Mouse (Mus musculus): ENCODE measurements around the gene Acot8. TPM values are rescaled to one million over a fixed set of nuclear protein-coding genes. Genes with fewer than 3 reads are reported as not detected.

Gene Acot8
- polyA plus RNA-seq, 1 experiment from 2014 or later: 21.4 TPM

- ATAC-seq (ENCODE audit: low FRiP score, low read depth): no peak
- no peaks in the 10 kb centered on the region for H3K27me3 ChIP-seq
- no peak overlapping the region for H3K4me3 ChIP-seq
- H3K27ac ChIP-seq (replicated peaks): no peak overlapping the region
- 73% methylated on average over 4 of the region's 4 CpGs for WGBS
- H3K9me3 ChIP-seq: no peaks in the 10 kb centered on the region
- H3K9ac ChIP-seq: no peak overlapping the region
- H3K36me3 ChIP-seq: peaks cover 8% of the 10 kb centered on the region
- peaks cover 25% of the 10 kb centered on the region for H3K4me1 ChIP-seq (replicated peaks)
- H3K4me2 ChIP-seq: 0 out of 2 replicates have a peak overlapping the region, but pooled peaks have one; percentile 1
Measured at GRCm38 (mm10) chr2:164788411-164788810, 16.3 kb downstream of the Acot8 start.

DNA sequence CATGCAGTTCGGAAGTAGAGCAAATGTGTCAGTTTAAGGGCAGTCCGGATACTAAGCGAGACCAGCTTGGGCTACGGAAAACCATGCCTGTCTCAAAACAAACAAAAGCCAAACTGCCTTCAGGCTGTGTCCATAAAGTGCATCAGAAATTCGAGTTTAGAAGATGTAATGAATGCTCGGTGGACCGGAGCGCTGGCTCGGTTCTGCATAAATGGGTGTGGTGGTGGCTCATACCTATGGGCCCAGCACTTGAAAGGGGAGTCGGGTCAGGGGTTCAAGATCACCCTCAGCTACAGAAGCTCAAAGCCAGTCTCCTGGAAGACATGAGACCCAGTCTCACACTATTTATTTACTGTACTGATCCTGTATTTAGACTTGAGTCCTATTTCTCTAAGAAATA, 16.9 kb downstream of the Acot8 start:
- Histone ChIP-seq H3K9ac (no peak overlapping the region), H3K4me1 (replicated peaks) (peaks cover 25% of the 10 kb centered on the region), H3K36me3 (peaks cover 8% of the 10 kb centered on the region), H3K4me2 (peak overlapping the region; percentile 89; the same call in 1 of the 2 replicates), H3K27ac (replicated peaks) (no peak overlapping the region), H3K27me3 (no peaks in the 10 kb centered on the region), H3K9me3 (no peaks in the 10 kb centered on the region), H3K4me3 (no peak overlapping the region)
- WGBS: 83% methylated on average over 10 of the region's 10 CpGs
- ATAC-seq (ENCODE audit: low FRiP score, low read depth): no peak

DNA sequence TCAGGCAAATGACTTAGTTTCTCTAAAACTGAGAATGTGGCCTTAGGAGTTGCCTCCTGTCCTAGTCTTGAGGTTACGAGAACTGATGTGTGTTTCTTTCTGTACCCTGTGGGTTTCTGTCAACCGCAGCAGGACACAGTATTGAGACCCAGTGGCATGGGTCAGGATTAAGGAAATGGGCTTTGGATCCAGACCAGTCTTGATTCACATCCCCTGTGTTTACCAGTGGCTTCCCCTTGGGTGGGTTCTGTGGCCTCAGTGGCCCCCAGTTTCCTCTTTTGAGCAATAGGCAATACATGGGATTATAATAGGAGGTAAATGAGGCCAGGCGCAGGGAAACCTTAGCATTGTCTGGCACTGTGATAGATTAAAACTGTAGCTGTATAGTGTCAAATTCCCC, 17.6 kb downstream of the Acot8 start:
- Histone ChIP-seq H3K27me3 (no peaks in the 10 kb centered on the region), H3K27ac (replicated peaks) (no peak overlapping the region), H3K9ac (peak overlapping the region; percentile 55; the same call in 1 of the 2 replicates), H3K4me3 (peak overlapping the region; percentile 59), H3K4me1 (replicated peaks) (peaks cover 25% of the 10 kb centered on the region), H3K4me2 (peak overlapping the region; percentile 89), H3K9me3 (no peaks in the 10 kb centered on the region), H3K36me3 (peaks cover 2% of the 10 kb centered on the region; the same call in 1 of the 2 replicates)
- no peak for ATAC-seq (ENCODE audit: low FRiP score, low read depth)
- WGBS: 81% methylated on average over 3 of the region's 3 CpGs

DNA sequence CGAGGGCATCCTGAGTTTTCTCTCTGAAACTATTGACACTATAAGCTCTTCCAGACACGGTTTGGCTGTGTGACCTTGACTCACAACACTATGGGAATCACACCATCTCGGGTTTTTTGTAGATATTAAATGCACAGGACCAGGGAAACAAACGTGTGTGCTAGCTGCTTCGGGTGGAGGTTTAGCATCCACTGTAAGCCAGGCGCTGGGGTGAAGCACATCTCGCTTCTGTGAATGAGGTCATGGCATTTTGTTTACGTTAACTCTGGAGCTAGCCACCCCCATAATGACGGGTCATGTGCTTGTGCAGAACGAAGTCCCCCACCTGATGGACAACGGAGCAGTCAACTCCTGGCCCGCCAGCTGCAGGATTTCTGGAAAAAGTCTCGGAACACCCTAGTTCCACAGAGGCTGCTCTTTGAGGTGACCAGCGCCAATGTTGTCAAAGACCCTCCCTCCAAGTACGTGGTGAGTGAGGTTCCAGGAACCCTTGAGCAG, 18.2 kb downstream of the Acot8 start:
- H3K27ac ChIP-seq (replicated peaks): peak overlapping the region; percentile 78
- ATAC-seq (ENCODE audit: low FRiP score, low read depth): peak; percentile 21; the same call in 1 of the 2 replicates
- 10% methylated on average over 15 of the region's 15 CpGs for WGBS

GRCm38 (mm10) chr2:164785481-164786387, 18.9 kb downstream of the Acot8 start, which contains the start of gene Snx21:
TSS of gene Snx21 (plus strand) at chr2:164785823.
- ATAC-seq (ENCODE audit: low FRiP score, low read depth): peak; percentile 89
- Histone ChIP-seq H3K36me3 (peaks cover 2% of the 10 kb centered on the region; the same call in 1 of the 2 replicates), H3K9me3 (no peaks in the 10 kb centered on the region), H3K27me3 (no peaks in the 10 kb centered on the region), H3K27ac (replicated peaks) (peak within 1 kb of the TSS; percentile 78), H3K4me3 (peak within 1 kb of the TSS; percentile 59), H3K9ac (peak within 1 kb of the TSS; percentile 55), H3K4me1 (replicated peaks) (peaks cover 25% of the 10 kb centered on the region), H3K4me2 (peak within 1 kb of the TSS; percentile 89)
- under 1% methylated on average over 64 of the region's 89 CpGs for WGBS

More for the DNA sequence above, 18.2 kb downstream of the Acot8 start:
- Histone ChIP-seq H3K36me3 (peaks cover 2% of the 10 kb centered on the region; the same call in 1 of the 2 replicates), H3K9me3 (no peaks in the 10 kb centered on the region), H3K27me3 (no peaks in the 10 kb centered on the region), H3K4me3 (peak overlapping the region; percentile 59), H3K4me1 (replicated peaks) (peaks cover 25% of the 10 kb centered on the region), H3K4me2 (peak overlapping the region; percentile 89), H3K9ac (peak overlapping the region; percentile 55)

GRCm38 (mm10) chr2:164784869-164785420, 19.7 kb downstream of the Acot8 start:
- 15% methylated on average over 7 of the region's 7 CpGs for WGBS
- Histone ChIP-seq H3K4me2 (peak overlapping the region; percentile 89), H3K36me3 (no peaks in the 10 kb centered on the region; the same call in 1 of the 2 replicates), H3K9ac (peak overlapping the region; percentile 55), H3K4me1 (replicated peaks) (peaks cover 25% of the 10 kb centered on the region), H3K9me3 (no peaks in the 10 kb centered on the region), H3K4me3 (peak overlapping the region; percentile 59), H3K27me3 (no peaks in the 10 kb centered on the region), H3K27ac (replicated peaks) (peak overlapping the region; percentile 78; the same call in 1 of the 2 replicates)
- ATAC-seq (ENCODE audit: low FRiP score, low read depth): no peak

DNA sequence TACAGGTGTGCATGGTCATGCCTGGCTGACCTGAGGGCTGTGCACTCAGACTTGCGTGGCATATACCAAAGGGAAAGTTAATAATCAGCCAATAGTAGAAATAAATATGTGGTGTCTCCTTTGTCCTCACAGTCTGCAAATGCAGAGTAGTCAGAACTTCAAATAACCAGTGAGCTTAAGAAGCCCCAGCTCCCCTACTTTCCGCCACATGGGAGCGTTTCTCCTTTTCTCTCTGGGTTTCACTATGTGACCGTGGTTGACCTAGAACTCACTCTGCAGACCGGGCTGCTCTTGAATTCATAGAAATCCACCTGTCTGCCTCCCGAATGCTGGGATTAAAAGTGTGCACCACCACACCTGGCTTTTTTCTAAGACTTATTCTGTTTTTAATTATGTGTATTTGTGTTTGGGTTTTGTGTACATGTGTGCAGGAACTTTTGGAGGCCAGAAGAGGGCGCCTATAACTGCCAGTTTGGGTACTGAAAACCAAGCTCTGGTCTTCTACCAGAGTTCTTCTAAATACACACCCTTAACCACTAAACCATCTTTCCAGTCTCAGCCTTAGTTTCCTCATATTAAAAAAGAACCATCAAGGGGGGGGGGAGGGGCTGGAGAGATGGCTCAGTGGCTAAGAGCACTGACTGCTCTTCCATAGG, 20.6 kb downstream of the Acot8 start:
- H3K27me3 ChIP-seq: no peaks in the 10 kb centered on the region
- no peaks in the 10 kb centered on the region; the same call in 1 of the 2 replicates for H3K36me3 ChIP-seq
- H3K9me3 ChIP-seq: no peaks in the 10 kb centered on the region
- H3K4me2 ChIP-seq: no peak overlapping the region
- H3K27ac ChIP-seq (replicated peaks): no peak overlapping the region
- no peak for ATAC-seq (ENCODE audit: low FRiP score, low read depth)
- H3K4me3 ChIP-seq: no peak overlapping the region
- 82% methylated on average over 7 of the region's 7 CpGs for WGBS
- no peak overlapping the region for H3K9ac ChIP-seq
- H3K4me1 ChIP-seq (replicated peaks): peaks cover 25% of the 10 kb centered on the region

DNA sequence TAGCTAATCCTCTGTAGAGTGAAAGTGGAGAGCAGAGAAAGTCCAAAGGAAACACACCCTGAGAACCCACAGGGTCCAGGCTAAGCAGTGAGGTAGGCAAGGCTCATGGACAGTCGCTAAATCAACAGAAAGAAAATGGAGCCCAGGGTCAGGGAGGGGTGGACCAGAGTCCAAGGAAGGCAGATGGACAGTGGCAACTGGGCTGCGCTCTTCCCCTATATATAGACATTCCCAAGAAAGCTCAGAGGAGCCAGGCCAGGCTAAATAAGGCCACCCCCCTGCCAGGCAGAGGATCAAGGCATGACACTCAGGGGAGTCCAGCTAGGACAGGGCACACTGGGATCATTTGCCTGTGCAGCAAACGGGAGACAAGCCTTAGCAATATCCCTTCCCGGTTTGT, 22.8 kb downstream of the Acot8 start:
- no peaks in the 10 kb centered on the region for H3K27me3 ChIP-seq
- no peak for ATAC-seq (ENCODE audit: low FRiP score, low read depth)
- H3K9ac ChIP-seq: no peak overlapping the region
- H3K27ac ChIP-seq (replicated peaks): no peak overlapping the region
- H3K4me1 ChIP-seq (replicated peaks): peaks cover 12% of the 10 kb centered on the region
- 76% methylated on average over 4 of the region's 4 CpGs for WGBS
- H3K9me3 ChIP-seq: no peaks in the 10 kb centered on the region
- H3K36me3 ChIP-seq: no peaks in the 10 kb centered on the region
- H3K4me3 ChIP-seq: no peak overlapping the region
- H3K4me2 ChIP-seq: no peak overlapping the region

GRCm38 (mm10) chr2:164779481-164780086, 25.1 kb downstream of the Acot8 start, which contains the start of gene Tnnc2:
TSS of gene Tnnc2 (minus strand) at chr2:164779967.
- H3K9ac ChIP-seq: no peak within 1 kb of the TSS
- H3K27me3 ChIP-seq: no peaks in the 10 kb centered on the region
- H3K4me1 ChIP-seq (replicated peaks): peaks cover under 1% of the 10 kb centered on the region
- no peaks in the 10 kb centered on the region for H3K36me3 ChIP-seq
- WGBS: 69% methylated on average over 8 of the region's 8 CpGs
- ATAC-seq (ENCODE audit: low FRiP score, low read depth): no peak
- H3K9me3 ChIP-seq: no peaks in the 10 kb centered on the region
- H3K4me2 ChIP-seq: no peak within 1 kb of the TSS
- no peak within 1 kb of the TSS for H3K4me3 ChIP-seq
- no peak within 1 kb of the TSS for H3K27ac ChIP-seq (replicated peaks)

DNA sequence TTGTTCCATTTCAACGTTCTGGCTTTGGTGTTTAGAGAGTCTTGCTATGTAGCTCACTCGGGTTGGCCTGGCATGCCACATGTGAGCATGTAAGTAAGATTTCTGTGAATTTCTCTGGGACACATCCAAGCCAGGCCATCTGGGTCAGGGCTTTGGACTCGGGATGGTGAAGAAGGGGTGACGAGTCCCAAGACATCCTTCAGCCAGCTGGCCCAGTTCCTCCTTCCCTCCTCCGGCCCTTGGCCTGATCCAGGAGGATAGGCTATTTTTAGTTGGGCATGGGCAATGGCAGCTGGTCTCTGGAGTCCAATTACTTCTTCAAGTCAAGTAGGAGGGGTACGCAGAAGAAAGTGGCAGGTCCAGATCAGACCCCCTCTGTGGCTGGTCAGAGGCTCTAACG, 25.9 kb downstream of the Acot8 start:
- Histone ChIP-seq H3K27me3 (no peaks in the 10 kb centered on the region), H3K9ac (no peak overlapping the region), H3K9me3 (no peaks in the 10 kb centered on the region), H3K4me2 (no peak overlapping the region), H3K4me1 (replicated peaks) (no peaks in the 10 kb centered on the region), H3K4me3 (no peak overlapping the region), H3K36me3 (no peaks in the 10 kb centered on the region), H3K27ac (replicated peaks) (no peak overlapping the region)
- no peak for ATAC-seq (ENCODE audit: low FRiP score, low read depth)
- 85% methylated on average over 7 of the region's 7 CpGs for WGBS

DNA sequence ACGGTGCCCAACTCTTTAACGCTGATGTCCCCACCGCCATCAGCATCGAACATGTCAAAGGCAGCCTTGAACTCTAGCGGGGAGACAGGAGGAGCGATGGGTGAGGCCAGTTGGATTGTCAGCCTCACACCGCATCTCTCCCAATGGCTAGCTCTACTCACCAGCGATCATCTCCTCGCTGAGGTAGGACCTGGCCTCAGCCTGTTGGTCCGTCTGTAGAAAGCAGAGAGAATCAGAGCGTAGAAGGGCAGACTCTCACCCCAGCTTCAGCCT, 26.7 kb downstream of the Acot8 start:
- Histone ChIP-seq H3K27me3 (no peaks in the 10 kb centered on the region), H3K4me1 (replicated peaks) (no peaks in the 10 kb centered on the region), H3K9me3 (no peaks in the 10 kb centered on the region), H3K9ac (no peak overlapping the region), H3K4me3 (no peak overlapping the region), H3K4me2 (no peak overlapping the region), H3K27ac (replicated peaks) (no peak overlapping the region), H3K36me3 (no peaks in the 10 kb centered on the region)
- 91% methylated on average over 11 of the region's 11 CpGs for WGBS
- ATAC-seq (ENCODE audit: low FRiP score, low read depth): no peak

All from hindbrain, embryonic 15.5 days (tissue).